Mouse (Mus musculus) ES-E14 (cell line): Measurements from ENCODE around the gene Cyp27b1. TPM values are rescaled to one million over a fixed set of nuclear protein-coding genes. Genes with fewer than 3 reads are reported as not detected.

ENCODE experiments used
- DNase-seq: peaks from one replicate; pipeline ENCODE4 v3.0.0-alpha.2; 2013; ENCODE audit warnings: low read depth, low spot score
- H3K27ac ChIP-seq: 2 replicates; pipeline ENCODE4 v1.5.1; 2012; ENCODE audit warnings: low read depth, mild to moderate bottlenecking, low read length, moderate library complexity, mixed read lengths; ENCODE audit not compliant: poor library complexity, insufficient read depth, severe bottlenecking
- H3K36me3 ChIP-seq: 2 replicates; pipeline ENCODE4 v1.6.1; 2012; ENCODE audit warnings: mild to moderate bottlenecking, low read length, moderate library complexity, mixed read lengths; ENCODE audit not compliant: control insufficient read depth, poor library complexity, insufficient read depth, severe bottlenecking
- H3K4me1 ChIP-seq, 2 experiments: fragments of 150-350 bp in 1 of 2; sonication (generic) in 1 of 2; 2 replicates each; pipeline ENCODE4 v1.6.1; 2012; ENCODE audit warnings: low read length in 2 of 2, mild to moderate bottlenecking in 1 of 2, mixed read lengths in 1 of 2; ENCODE audit not compliant: control insufficient read depth in 2 of 2, insufficient read depth in 2 of 2, poor library complexity in 1 of 2
- H3K4me3 ChIP-seq, 2 experiments: fragments of 150-350 bp in 1 of 2; sonication (generic) in 1 of 2; 2 replicates each; pipeline ENCODE4 v1.5.1; 2012; ENCODE audit warnings: low read length in 2 of 2, low read depth in 1 of 2, mild to moderate bottlenecking in 1 of 2, mixed read lengths in 1 of 2; ENCODE audit not compliant: insufficient read depth in 1 of 2, poor library complexity in 1 of 2, severe bottlenecking in 1 of 2
- H3K9ac ChIP-seq: 2 replicates; pipeline ENCODE4 v1.6.1; 2012; ENCODE audit warnings: low read depth, mild to moderate bottlenecking, low read length, mixed read lengths; ENCODE audit not compliant: poor library complexity, insufficient read depth, severe bottlenecking
- H3K9me3 ChIP-seq: fragments of 150-350 bp; sonication (generic); 2 replicates; pipeline ENCODE4 v1.6.1; 2012; ENCODE audit warnings: low read depth, mild to moderate bottlenecking, low read length; ENCODE audit not compliant: control insufficient read depth, insufficient read depth
- CHD2 ChIP-seq: IDR thresholded peaks from 2 replicates; pipeline ENCODE4 v1.6.1; 2014; ENCODE audit warnings: mild to moderate bottlenecking, low read depth, low read length, inconsistent platforms
- HCFC1 ChIP-seq: IDR thresholded peaks from 2 replicates; pipeline ENCODE4 v1.6.1; 2012; ENCODE audit warnings: low read length, inconsistent platforms, borderline replicate concordance; ENCODE audit not compliant: insufficient read depth
- MAFK ChIP-seq: IDR thresholded peaks from 2 replicates; pipeline ENCODE4 v1.6.1; 2014; ENCODE audit warnings: mild to moderate bottlenecking, low read depth, low read length, inconsistent platforms; ENCODE audit not compliant: insufficient read depth
- ZC3H11A ChIP-seq: IDR thresholded peaks from 2 replicates; pipeline ENCODE4 v1.6.1; 2012; ENCODE audit warnings: low read depth, mild to moderate bottlenecking, inconsistent platforms, low read length, borderline replicate concordance
- ZNF384 ChIP-seq: IDR thresholded peaks from 2 replicates; pipeline ENCODE4 v1.6.1; 2012; ENCODE audit warnings: low read depth, low read length, inconsistent platforms
- in situ Hi-C, 2 experiments: fragments of 600-800 bp; cut with MboI; formaldehyde crosslinking; loops; one replicate each; pipeline ENCODE4 v1.15.1; 2025; ENCODE audit warnings: low sequenced_read_pairs in 2 of 2, inconsistent platforms in 1 of 2; ENCODE audit not compliant: unreplicated experiment in 2 of 2
- total RNA-seq: library from RNA; depleted of rRNA; stranded (reverse); fragments of 300-350 nt; gene quantifications from 2 replicates; pipeline ENCODE4 v1.2.3, GENCODE M21; 2012

Cyp27b1 gene
- total RNA-seq, 1 experiment: 0.40 TPM

DNA sequence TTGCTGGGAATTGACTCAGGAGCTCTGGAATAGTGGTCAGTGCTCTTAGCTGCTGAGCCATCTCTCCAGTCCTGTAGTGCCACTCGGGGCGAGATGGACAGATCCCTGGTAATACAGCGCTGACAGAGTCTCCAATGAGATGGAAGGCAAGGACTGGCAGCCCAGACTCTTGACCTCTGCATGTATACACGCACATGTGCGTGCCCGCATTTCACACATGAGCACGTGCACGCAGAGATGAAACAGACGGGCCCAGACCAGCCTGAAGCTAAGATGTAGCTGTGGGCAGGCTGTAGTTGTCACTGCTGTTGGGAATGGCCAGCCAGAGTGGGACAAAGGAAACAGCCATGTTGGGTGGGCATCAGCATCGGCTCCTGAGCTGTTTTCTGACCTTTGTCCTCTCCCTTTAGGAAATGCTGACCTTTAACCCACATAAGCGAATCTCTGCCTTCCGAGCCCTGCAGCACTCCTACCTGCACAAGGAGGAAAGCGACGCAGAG lies 18.5 kb downstream of the Cyp27b1 start:
- in situ Hi-C loops: no loop called here
- Histone ChIP-seq H3K9me3 (no peaks in the 10 kb centered on the region), H3K4me3 (no peak overlapping the region), H3K36me3 (peaks cover 39% of the 10 kb centered on the region), H3K27ac (no peak overlapping the region; the same call in 1 of the 2 replicates), H3K4me1 (peaks cover 2 to 10% of the 10 kb centered on the region in 2 experiments; a peak in 3 of 4 replicates), H3K9ac (peak overlapping the region; percentile 36; the same call in 1 of the 2 replicates)
- no peak for DNase-seq
- TF ChIP-seq HCFC1 (no peak), MAFK (no peak), ZC3H11A (no peak), ZNF384 (no peak), CHD2 (no peak)

DNA sequence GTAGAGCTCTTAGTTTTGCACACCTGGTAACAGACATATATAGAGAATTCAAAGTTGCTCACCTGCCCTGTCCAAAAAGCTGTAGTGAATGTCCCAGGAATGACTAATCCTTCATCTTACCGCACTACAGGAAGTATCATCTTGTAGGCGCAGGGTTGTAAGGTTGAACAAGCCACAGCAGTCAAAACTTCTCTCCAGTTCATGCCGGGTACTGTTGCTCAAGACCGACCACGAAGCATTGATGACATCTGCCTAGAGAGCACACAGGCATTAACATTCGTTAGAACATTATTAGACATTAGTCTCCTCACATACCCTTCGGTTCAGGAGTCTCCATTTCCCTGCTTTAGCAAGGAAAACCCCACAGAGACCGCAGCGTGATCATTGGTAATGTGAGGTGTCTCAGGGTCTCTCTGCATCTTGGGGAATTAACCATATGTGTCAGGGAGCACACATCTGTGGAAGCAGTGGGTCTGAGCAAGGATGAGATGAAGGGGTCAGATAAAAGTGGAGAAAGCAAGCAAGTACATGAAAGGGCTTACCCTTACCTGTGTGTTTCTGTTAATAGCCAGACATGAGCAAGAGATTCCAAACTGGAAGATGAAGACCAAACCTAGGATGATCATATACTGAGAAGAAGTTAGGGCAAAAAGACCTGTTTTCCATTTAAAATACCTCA lies 20.4 kb downstream of the Cyp27b1 start:
- no peak for TF ChIP-seq ZNF384
- Histone ChIP-seq H3K9ac (peak overlapping the region; percentile 97; the same call in 1 of the 2 replicates), H3K4me1 (peaks cover 0 to 10% of the 10 kb centered on the region in 2 experiments; a peak in 2 of 4 replicates), H3K9me3 (no peaks in the 10 kb centered on the region), H3K27ac (no peak overlapping the region), H3K4me3 (peak overlapping the region; percentile 97 to 98; a peak in 3 of 4 replicates), H3K36me3 (peaks cover 39% of the 10 kb centered on the region)
- DNase-seq: no peak
- in situ Hi-C loops: no loop called here

- in situ Hi-C loops: no loop called here
- TF ChIP-seq HCFC1 (no peak; the same call in 1 of the 2 replicates), ZC3H11A (no peak), MAFK (no peak)
- Histone ChIP-seq H3K36me3 (peaks cover 35% of the 10 kb centered on the region), H3K9me3 (no peaks in the 10 kb centered on the region), H3K27ac (peak overlapping the region; percentile 89), H3K4me1 (peaks cover 0 to 10% of the 10 kb centered on the region in 2 experiments; a peak in 2 of 4 replicates), H3K4me3 (peak overlapping the region; percentile 97 to 98), H3K9ac (peak overlapping the region; percentile 97)
- DNase-seq: no peak
Measured at GRCm38 (mm10) chr10:127069281-127070189, 21.5 kb downstream of the Cyp27b1 start.

- H3K4me1 ChIP-seq: peaks cover 0 to 6% of the 10 kb centered on the region in 2 experiments; a peak in 2 of 4 replicates
- H3K9me3 ChIP-seq: no peaks in the 10 kb centered on the region
- DNase-seq: peak; percentile 93
- TF ChIP-seq ZNF384 (peak; percentile 95), CHD2 (peak; percentile 28; the same call in 1 of the 2 replicates), HCFC1 (0 out of 2 replicates have a peak, but pooled peaks have one; percentile 55), ZC3H11A (no peak), MAFK (no peak)
- H3K27ac ChIP-seq: peak within 1 kb of the TSS; percentile 89
- in situ Hi-C loops: no loop called here
- H3K9ac ChIP-seq: peak within 1 kb of the TSS; percentile 97
- H3K4me3 ChIP-seq: peak within 1 kb of the TSS; percentile 97 to 98
- peaks cover 26% of the 10 kb centered on the region for H3K36me3 ChIP-seq
Measured at GRCm38 (mm10) chr10:127070190-127071121, 22.4 kb downstream of the Cyp27b1 start, which contains the start of gene Tspan31. Gene Tspan31, minus strand, starts transcription at chr10:127070264.
